Mouse (Mus musculus) hindbrain, embryonic 16.5 days (tissue): Measurements from ENCODE around the gene Gm49373. TPM values are rescaled to one million over a fixed set of nuclear protein-coding genes. Genes with fewer than 3 reads are reported as not detected.

ENCODE experiments used
- ATAC-seq: fragments of 200-750 bp; cut with Nextera tagmentation; 2 replicates; pipeline ENCODE4 v1.8.0; 2017; ENCODE audit warnings: moderate TSS enrichment, moderate library complexity
- H3K27ac ChIP-seq: fragments of 300-500 bp; sonication (generic); 2 replicates; pipeline ENCODE4 v1.5.1; 2014; ENCODE audit warnings: low read depth, mild to moderate bottlenecking, control low read depth, low read length, moderate library complexity
- H3K27me3 ChIP-seq: fragments of 300-500 bp; sonication (generic); replicated peaks from 2 replicates; pipeline ENCODE4 v1.6.1; 2014; ENCODE audit warnings: low read length; ENCODE audit not compliant: control insufficient read depth, insufficient read depth
- H3K36me3 ChIP-seq: fragments of 300-500 bp; sonication (generic); 2 replicates; pipeline ENCODE4 v1.6.1; 2014; ENCODE audit warnings: mild to moderate bottlenecking, low read length, moderate library complexity, mixed read lengths; ENCODE audit not compliant: control insufficient read depth, insufficient read depth
- H3K4me1 ChIP-seq: fragments of 300-500 bp; sonication (generic); 2 replicates; pipeline ENCODE4 v1.6.1; 2014; ENCODE audit warnings: low read depth, low read length; ENCODE audit not compliant: control insufficient read depth, insufficient read depth
- H3K4me2 ChIP-seq: fragments of 300-500 bp; sonication (generic); 2 replicates; pipeline ENCODE4 v1.6.1; 2014; ENCODE audit warnings: mild to moderate bottlenecking, low read length, control low read depth, moderate library complexity
- H3K4me3 ChIP-seq: fragments of 300-500 bp; sonication (generic); 2 replicates; pipeline ENCODE4 v1.5.1; 2014; ENCODE audit warnings: mild to moderate bottlenecking, low read length, control low read depth, moderate library complexity
- H3K9ac ChIP-seq: fragments of 300-500 bp; sonication (generic); 2 replicates; pipeline ENCODE4 v1.6.1; 2014; ENCODE audit warnings: low read depth, mild to moderate bottlenecking, control low read depth, low read length, moderate library complexity
- H3K9me3 ChIP-seq: fragments of 300-500 bp; sonication (generic); 2 replicates; pipeline ENCODE4 v1.6.1; 2014; ENCODE audit warnings: mild to moderate bottlenecking, low read length, moderate library complexity; ENCODE audit not compliant: control insufficient read depth
- WGBS: fragments of 180-500 bp; shearing (Covaris S2); extraction: QIAGEN DNeasy Blood & Tissue Kit; methylation state at CpG from one replicate; pipeline ENCODE4 v1.1.7; 2014; 5-methylcytosine and 5-hydroxymethylcytosine counted together
- microRNA counts: library from miRNA; unstranded; fragments of <30 nt; microRNA quantifications from one replicate; lab custom pipeline; 2016
- microRNA-seq: library from miRNA; unstranded; fragments of <30 nt; microRNA quantifications from one replicate; pipeline ENCODE4, GENCODE M21; 2017
- polyA plus RNA-seq: library from polyadenylated mRNA; unstranded; fragments of >200 nt; fragmentation: Nextera tagmentation; extraction: Ambion mirVana; gene quantifications from 2 replicates; pipeline ENCODE4 v1.2.1, GENCODE M21; 2015

Gm49373 gene
- polyA plus RNA-seq, 1 experiment from 2014 or later = 1.3 TPM

GRCm38 (mm10) chr9:21015571-21016130, 57.2 kb downstream of the Gm49373 start, which contains the start of gene Icam1:
Icam1 (plus strand) TSS chr9:21015985.
- no peak for ATAC-seq
- H3K9me3 ChIP-seq = no peaks in the 10 kb centered on the region
- H3K4me2 ChIP-seq = peak within 1 kb of the TSS; percentile 42
- H3K27me3 ChIP-seq = peaks cover 39% of the 10 kb centered on the region
- no peaks in the 10 kb centered on the region for H3K36me3 ChIP-seq
- no peaks in the 10 kb centered on the region for H3K4me1 ChIP-seq
- H3K9ac ChIP-seq = peak within 1 kb of the TSS; percentile 8; the same call in 1 of the 2 replicates
- H3K27ac ChIP-seq = no peak within 1 kb of the TSS
- H3K4me3 ChIP-seq = peak within 1 kb of the TSS; percentile 19
- under 1% methylated on average over 30 of the region's 30 CpGs for WGBS

- peaks cover 39% of the 10 kb centered on the region for H3K27me3 ChIP-seq
- ATAC-seq = no peak
Observed at GRCm38 (mm10) chr9:21014691-21015570, 58.0 kb downstream of the Gm49373 start.

More at GRCm38 (mm10) chr9:21014691-21015570, 58.0 kb downstream of the Gm49373 start:
- Histone ChIP-seq H3K4me2 (peak overlapping the region; percentile 42), H3K36me3 (no peaks in the 10 kb centered on the region), H3K27ac (no peak overlapping the region), H3K4me3 (peak overlapping the region; percentile 19), H3K9ac (peak overlapping the region; percentile 8; the same call in 1 of the 2 replicates), H3K4me1 (no peaks in the 10 kb centered on the region), H3K9me3 (no peaks in the 10 kb centered on the region)
- 3% methylated on average over 29 of the region's 29 CpGs for WGBS

MicroRNAs within 50 kb of the gene (microRNA counts, 519-probe panel; counts per million panel counts)
- microRNA mmu-miR-1900 (lab: Ali Mortazavi, UCI) = 2,680 counts per million, percentile 71 among the panel's probes with 10 or more counts

Small RNAs within 50 kb of the gene (microRNA-seq; reads per million reads assigned to microRNA genes)
- gene Mir1900 (not detected), gene Mir7082 (0.62 reads per million)

Other genes starting within 250 kb of the Gm49373 start
- gene A230050P20Rik, start 204.5 kb downstream of the Gm49373 start, polyA plus RNA-seq = 18.1 and 22.6 TPM in 2 replicates
- 15.6 and 18.1 TPM in 2 replicates for gene Angptl6, start 193.4 kb downstream of the Gm49373 start, polyA plus RNA-seq
- gene Ppan, start 184.9 kb downstream of the Gm49373 start, polyA plus RNA-seq = 44.4 and 48.0 TPM in 2 replicates
- 243 and 247 TPM in 2 replicates for gene Eif3g, start 174.5 kb downstream of the Gm49373 start, polyA plus RNA-seq
- 49.5 and 64.2 TPM in 2 replicates for gene Dnmt1, start 113.2 kb downstream of the Gm49373 start, polyA plus RNA-seq
- gene S1pr2, start 96.3 kb downstream of the Gm49373 start, polyA plus RNA-seq = 9.5 and 10.3 TPM in 2 replicates
- 112 and 114 TPM in 2 replicates for gene Mrpl4, start 70.4 kb downstream of the Gm49373 start, polyA plus RNA-seq
- gene Icam1, start 57.1 kb downstream of the Gm49373 start, polyA plus RNA-seq = 3.4 and 5.3 TPM in 2 replicates
- gene Icam4, start 43.7 kb downstream of the Gm49373 start, polyA plus RNA-seq = 0.27 and 0.29 TPM in 2 replicates
- 2.8 and 3.2 TPM in 2 replicates for gene Icam5, start 41.0 kb downstream of the Gm49373 start, polyA plus RNA-seq
- 1.5 and 2.1 TPM in 2 replicates for gene Zglp1, start 6.0 kb downstream of the Gm49373 start, polyA plus RNA-seq
- gene Fdx1l, start 518 bp upstream of the Gm49373 start, polyA plus RNA-seq = 75.2 and 80.8 TPM in 2 replicates
- gene Gm38431, start 18.9 kb upstream of the Gm49373 start, polyA plus RNA-seq = 1.3 TPM in 2 replicates
- gene Raver1, start 18.9 kb upstream of the Gm49373 start, polyA plus RNA-seq = 25.9 and 35.9 TPM in 2 replicates
- 9.5 and 10.5 TPM in 2 replicates for gene Tyk2, start 58.1 kb upstream of the Gm49373 start, polyA plus RNA-seq
- gene Cdc37, start 76.9 kb upstream of the Gm49373 start, polyA plus RNA-seq = 204 and 211 TPM in 2 replicates
- gene Pde4a, start 92.6 kb upstream of the Gm49373 start, polyA plus RNA-seq = 47.7 and 50.5 TPM in 2 replicates
- gene Keap1, start 166.3 kb upstream of the Gm49373 start, polyA plus RNA-seq = 71.5 and 72.0 TPM in 2 replicates
- gene S1pr5, start 175.3 kb upstream of the Gm49373 start, polyA plus RNA-seq = 5.5 and 5.7 TPM in 2 replicates
- 52.6 and 52.8 TPM in 2 replicates for gene Atg4d, start 192.2 kb upstream of the Gm49373 start, polyA plus RNA-seq
- gene Kri1, start 214.9 kb upstream of the Gm49373 start, polyA plus RNA-seq = 14.5 and 16.8 TPM in 2 replicates
- gene Cdkn2d, start 218.3 kb upstream of the Gm49373 start, polyA plus RNA-seq = 121 and 138 TPM in 2 replicates
- 2.8 and 2.9 TPM in 2 replicates for gene Ap1m2, start 239.2 kb upstream of the Gm49373 start, polyA plus RNA-seq
- gene Slc44a2, start 247.6 kb upstream of the Gm49373 start, polyA plus RNA-seq = 63.9 and 78.0 TPM in 2 replicates